Mouse (Mus musculus) ES-E14 (cell line): ENCODE data around the gene Tenm2. TPM values are rescaled to one million over a fixed set of nuclear protein-coding genes. Genes with fewer than 3 reads are reported as not detected.

ENCODE experiments used
- DNase-seq: peaks from one replicate; pipeline ENCODE4 v3.0.0-alpha.2; 2013; ENCODE audit warnings: low read depth, low spot score
- H3K27ac ChIP-seq: 2 replicates; pipeline ENCODE4 v1.5.1; 2012; ENCODE audit warnings: low read depth, mild to moderate bottlenecking, low read length, moderate library complexity, mixed read lengths; ENCODE audit not compliant: poor library complexity, insufficient read depth, severe bottlenecking
- H3K36me3 ChIP-seq: 2 replicates; pipeline ENCODE4 v1.6.1; 2012; ENCODE audit warnings: mild to moderate bottlenecking, low read length, moderate library complexity, mixed read lengths; ENCODE audit not compliant: control insufficient read depth, poor library complexity, insufficient read depth, severe bottlenecking
- H3K4me1 ChIP-seq, 2 experiments: fragments of 150-350 bp in 1 of 2; sonication (generic) in 1 of 2; 2 replicates each; pipeline ENCODE4 v1.6.1; 2012; ENCODE audit warnings: low read length in 2 of 2, mild to moderate bottlenecking in 1 of 2, mixed read lengths in 1 of 2; ENCODE audit not compliant: control insufficient read depth in 2 of 2, insufficient read depth in 2 of 2, poor library complexity in 1 of 2
- H3K4me3 ChIP-seq, 2 experiments: fragments of 150-350 bp in 1 of 2; sonication (generic) in 1 of 2; 2 replicates each; pipeline ENCODE4 v1.5.1; 2012; ENCODE audit warnings: low read length in 2 of 2, low read depth in 1 of 2, mild to moderate bottlenecking in 1 of 2, mixed read lengths in 1 of 2; ENCODE audit not compliant: insufficient read depth in 1 of 2, poor library complexity in 1 of 2, severe bottlenecking in 1 of 2
- H3K9ac ChIP-seq: 2 replicates; pipeline ENCODE4 v1.6.1; 2012; ENCODE audit warnings: low read depth, mild to moderate bottlenecking, low read length, mixed read lengths; ENCODE audit not compliant: poor library complexity, insufficient read depth, severe bottlenecking
- H3K9me3 ChIP-seq: fragments of 150-350 bp; sonication (generic); 2 replicates; pipeline ENCODE4 v1.6.1; 2012; ENCODE audit warnings: low read depth, mild to moderate bottlenecking, low read length; ENCODE audit not compliant: control insufficient read depth, insufficient read depth
- CHD2 ChIP-seq: IDR thresholded peaks from 2 replicates; pipeline ENCODE4 v1.6.1; 2014; ENCODE audit warnings: mild to moderate bottlenecking, low read depth, low read length, inconsistent platforms
- HCFC1 ChIP-seq: IDR thresholded peaks from 2 replicates; pipeline ENCODE4 v1.6.1; 2012; ENCODE audit warnings: low read length, inconsistent platforms, borderline replicate concordance; ENCODE audit not compliant: insufficient read depth
- MAFK ChIP-seq: IDR thresholded peaks from 2 replicates; pipeline ENCODE4 v1.6.1; 2014; ENCODE audit warnings: mild to moderate bottlenecking, low read depth, low read length, inconsistent platforms; ENCODE audit not compliant: insufficient read depth
- ZC3H11A ChIP-seq: IDR thresholded peaks from 2 replicates; pipeline ENCODE4 v1.6.1; 2012; ENCODE audit warnings: low read depth, mild to moderate bottlenecking, inconsistent platforms, low read length, borderline replicate concordance
- ZNF384 ChIP-seq: IDR thresholded peaks from 2 replicates; pipeline ENCODE4 v1.6.1; 2012; ENCODE audit warnings: low read depth, low read length, inconsistent platforms
- in situ Hi-C, 2 experiments: fragments of 600-800 bp; cut with MboI; formaldehyde crosslinking; loops; one replicate each; pipeline ENCODE4 v1.15.1; 2025; ENCODE audit warnings: low sequenced_read_pairs in 2 of 2, inconsistent platforms in 1 of 2; ENCODE audit not compliant: unreplicated experiment in 2 of 2
- total RNA-seq: library from RNA; depleted of rRNA; stranded (reverse); fragments of 300-350 nt; gene quantifications from 2 replicates; pipeline ENCODE4 v1.2.3, GENCODE M21; 2012

Tenm2 gene
- total RNA-seq, 1 experiment = 0.04 TPM

GRCm38 (mm10) chr11:36134645-36135044 lies 1101.1 kb downstream of the Tenm2 start:
- Histone ChIP-seq H3K36me3 (no peaks in the 10 kb centered on the region), H3K9me3 (no peaks in the 10 kb centered on the region), H3K4me3 (no peak overlapping the region), H3K27ac (no peak overlapping the region), H3K4me1 (no peaks in the 10 kb centered on the region), H3K9ac (no peak overlapping the region)
- in situ Hi-C loops = no loop called here
- no peak for DNase-seq
- no peak for TF ChIP-seq MAFK

GRCm38 (mm10) chr11:36123275-36123674 lies 1112.5 kb downstream of the Tenm2 start:
- no peak overlapping the region for H3K9ac ChIP-seq
- DNase-seq = no peak
- in situ Hi-C loops = no loop called here
- no peaks in the 10 kb centered on the region for H3K36me3 ChIP-seq
- H3K4me3 ChIP-seq = no peak overlapping the region
- no peaks in the 10 kb centered on the region for H3K9me3 ChIP-seq
- H3K27ac ChIP-seq = no peak overlapping the region
- H3K4me1 ChIP-seq = no peaks in the 10 kb centered on the region
- TF ChIP-seq MAFK (no peak), ZC3H11A (no peak), HCFC1 (no peak), CHD2 (no peak), ZNF384 (no peak)

GRCm38 (mm10) chr11:36121410-36121929 lies 1114.3 kb downstream of the Tenm2 start:
- H3K4me3 ChIP-seq = no peak overlapping the region
- no peak overlapping the region for H3K27ac ChIP-seq
- H3K36me3 ChIP-seq = no peaks in the 10 kb centered on the region
- no peaks in the 10 kb centered on the region for H3K9me3 ChIP-seq
- in situ Hi-C loops = no loop called here
- H3K4me1 ChIP-seq = no peaks in the 10 kb centered on the region
- TF ChIP-seq HCFC1 (no peak), MAFK (no peak), ZC3H11A (no peak), ZNF384 (no peak), CHD2 (no peak)
- H3K9ac ChIP-seq = no peak overlapping the region
- DNase-seq = no peak

GRCm38 (mm10) chr11:36120591-36121409 lies 1115.0 kb downstream of the Tenm2 start:
- no peak for DNase-seq
- no peak overlapping the region for H3K4me3 ChIP-seq
- H3K27ac ChIP-seq = no peak overlapping the region
- in situ Hi-C loops = no loop called here
- H3K9ac ChIP-seq = no peak overlapping the region
- H3K36me3 ChIP-seq = no peaks in the 10 kb centered on the region
- TF ChIP-seq ZNF384 (no peak), HCFC1 (no peak), ZC3H11A (no peak), CHD2 (no peak), MAFK (no peak)
- H3K9me3 ChIP-seq = no peaks in the 10 kb centered on the region
- no peaks in the 10 kb centered on the region for H3K4me1 ChIP-seq

GRCm38 (mm10) chr11:36113326-36113725 lies 1122.4 kb downstream of the Tenm2 start:
- Histone ChIP-seq H3K9ac (no peak overlapping the region), H3K4me3 (no peak overlapping the region), H3K4me1 (no peaks in the 10 kb centered on the region), H3K27ac (no peak overlapping the region), H3K36me3 (no peaks in the 10 kb centered on the region), H3K9me3 (no peaks in the 10 kb centered on the region)
- no peak for TF ChIP-seq HCFC1
- no peak for TF ChIP-seq ZNF384
- no peak for TF ChIP-seq CHD2
- no peak for TF ChIP-seq MAFK
- no peak for TF ChIP-seq ZC3H11A
- no peak for DNase-seq
- in situ Hi-C loops = no loop called here
